In the genomic region with DNA sequence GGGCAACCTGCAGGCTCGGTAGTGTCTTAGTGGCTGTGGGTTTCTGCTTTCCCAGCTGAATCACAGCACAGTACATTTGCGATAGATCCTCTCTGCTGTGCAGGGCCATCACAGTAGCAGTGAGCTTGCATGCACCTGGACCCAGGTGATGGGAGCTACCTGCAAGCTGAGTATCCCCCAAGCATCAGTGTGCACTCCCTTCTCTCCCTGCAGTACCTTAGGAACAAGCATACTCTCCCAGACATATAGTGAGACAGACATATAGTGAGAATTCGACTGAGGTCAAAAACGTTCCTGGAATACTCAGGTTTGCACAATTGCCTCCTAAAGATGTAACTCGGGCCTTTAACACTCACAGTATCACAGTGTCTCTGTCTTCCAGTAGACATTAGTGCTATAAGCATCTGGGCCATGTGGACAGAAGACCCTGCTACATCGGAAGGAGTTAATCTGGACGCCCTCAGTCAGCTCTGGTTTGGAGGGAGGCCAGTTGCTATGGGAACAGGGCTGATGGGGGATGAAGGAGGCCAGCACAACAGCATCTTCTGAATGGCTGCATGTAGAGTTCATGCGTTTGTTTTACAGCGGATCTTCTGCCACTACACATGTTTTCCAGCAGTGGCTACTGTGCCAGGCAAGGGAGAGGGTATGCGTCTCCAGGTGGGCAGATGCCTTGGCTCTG, we compare ENCODE assay signal across 12 mouse cellular contexts. TPM values are rescaled to one million over a fixed set of nuclear protein-coding genes. Genes with fewer than 3 reads are reported as not detected.
A peak's percentile ranks its signal among the peaks of the same experiment; 100 is the strongest.
DNase-seq lines count a peak whose midpoint lies in the region; ATAC-seq and TF ChIP-seq lines count a peak whose summit lies in the region.
"Had no signal": no experiment of that assay in that cellular context is flagged by ENCODE, and none has a peak within 500 bp of the region (broad histone marks: within the 10 kb centered on the region; RNA-seq: fewer than 3 reads in every experiment).

No protein-coding gene starts in this region.

- peak overlapping the region; percentile 16 for H3K4me2 ChIP-seq in hindbrain, embryonic 13.5 days
- peak overlapping the region; percentile 14 for H3K4me2 ChIP-seq in midbrain, embryonic 15.5 days

- H3K36me3 ChIP-seq in hindbrain, embryonic 13.5 days = no peaks in the 10 kb centered on the region
- no peaks in the 10 kb centered on the region for H3K36me3 ChIP-seq in midbrain, embryonic 15.5 days (replicated peaks)

- no peak overlapping the region for H3K4me3 ChIP-seq in cortical plate, adult 2 months (ENCODE audit: insufficient read depth, low read length)
- no peak overlapping the region for H3K4me3 ChIP-seq in hindbrain, embryonic 13.5 days
- no peak overlapping the region for H3K4me3 ChIP-seq in midbrain, embryonic 15.5 days

- peaks cover 9% of the 10 kb centered on the region for H3K4me1 ChIP-seq in cortical plate, adult 2 months (ENCODE audit: control insufficient read depth, insufficient read depth, low read length)
- H3K4me1 ChIP-seq in hindbrain, embryonic 13.5 days (replicated peaks) = peaks cover 27% of the 10 kb centered on the region
- H3K4me1 ChIP-seq in midbrain, embryonic 15.5 days = peaks cover 25% of the 10 kb centered on the region

- TF ChIP-seq CTCF in cortical plate, adult 2 months (IDR thresholded peaks at IDR 0.05; ENCODE audit: extremely low read depth, insufficient read depth, low read length) = no peak

- peak; percentile 81 for ATAC-seq in hindbrain, embryonic 13.5 days (ENCODE audit: low FRiP score)
- ATAC-seq in midbrain, embryonic 15.5 days (replicated peaks) = peak; percentile 91

- peak; percentile 54 to 55 for DNase-seq in kidney, postnatal 4 days
- DNase-seq in kidney, adult 8-10 months = no peak
- DNase-seq in adrenal gland, adult 8-10 months = no peak
- DNase-seq in gastrocnemius, adult 8-10 months (ENCODE audit: low spot score in 2 of 2) = no peak
- DNase-seq in kidney, postnatal 14 days = no peak
- DNase-seq: cerebellum, adult 9-10 months; gastrocnemius, postnatal 36 days; kidney, adult 2 months; thymus, postnatal 14 days had no signal

- WGBS in hindbrain, embryonic 13.5 days = 44% methylated on average over 10 of the region's 10 CpGs
- WGBS in midbrain, embryonic 15.5 days = 35% methylated on average over 10 of the region's 10 CpGs

- H3K27me3 ChIP-seq in hindbrain, embryonic 13.5 days = no peaks in the 10 kb centered on the region
- H3K27me3 ChIP-seq in midbrain, embryonic 15.5 days (replicated peaks) = no peaks in the 10 kb centered on the region

- H3K27ac ChIP-seq in cortical plate, adult 2 months (ENCODE audit: insufficient read depth, low read length) = 0 out of 2 replicates have a peak overlapping the region, but pooled peaks have one; percentile 26
- peak overlapping the region; percentile 83 for H3K27ac ChIP-seq in hindbrain, embryonic 13.5 days
- peak overlapping the region; percentile 86 for H3K27ac ChIP-seq in midbrain, embryonic 15.5 days

- no peaks in the 10 kb centered on the region; the same call in 1 of the 2 replicates for H3K9me3 ChIP-seq in hindbrain, embryonic 13.5 days
- H3K9me3 ChIP-seq in midbrain, embryonic 15.5 days = no peaks in the 10 kb centered on the region

- no peak for TF ChIP-seq POLR2A in cortical plate, adult 2 months (IDR thresholded peaks at IDR 0.05; ENCODE audit: extremely low read depth, insufficient read depth, low read length)

- no peak overlapping the region for H3K9ac ChIP-seq in hindbrain, embryonic 13.5 days
- 0 out of 2 replicates have a peak overlapping the region, but pooled peaks have one; percentile 8 for H3K9ac ChIP-seq in midbrain, embryonic 15.5 days

RNA-seq across cellular contexts. Expression of gene Irf2bpl, which starts 34.5 kb away (rescaled TPM):
- polyA plus RNA-seq in cortical plate, adult 2 months (2012; rRNA removed) = 35.7 and 37.1 TPM in 2 replicates
- 66.4 and 70.0 TPM in 2 replicates for polyA plus RNA-seq in hindbrain, embryonic 13.5 days (2015; fragmentation: Nextera tagmentation; extraction: Ambion mirVana)
- polyA plus RNA-seq in midbrain, embryonic 15.5 days (2015; fragmentation: Nextera tagmentation; extraction: Ambion mirVana) = 94.3 and 98.5 TPM in 2 replicates
- 10 to 100 TPM; 69.8 to 92.2 (median 82.8) TPM for total RNA-seq in adrenal gland, adult 8-10 months (2022)
- total RNA-seq in gastrocnemius, adult 8-10 months (2022) = 10 to 100 TPM; 21.3 to 27.0 (median 22.9) TPM

Comparison
In these comparisons a context has a peak if more than half of its experiments do, and no peak if none do; other contexts are left out.
1. DNase-seq: peak in kidney, postnatal 4 days (2 of 2); none in kidney, adult 8-10 months (0 of 2), adrenal gland, adult 8-10 months (single experiment), gastrocnemius, adult 8-10 months (0 of 2) and kidney, postnatal 14 days (single experiment).
2. H3K27ac ChIP-seq: peak in every context shown above with its lines; median percentile 86 in midbrain, embryonic 15.5 days; 83 in hindbrain, embryonic 13.5 days; 26 in cortical plate, adult 2 months.